Mouse (Mus musculus): ENCODE results near the gene Hoxd8. TPM values are rescaled to one million over a fixed set of nuclear protein-coding genes. Genes with fewer than 3 reads are reported as not detected.

Gene Hoxd8
- total RNA-seq, 2 experiments from 2014 or later: 23.9 to 35.9 TPM

GRCm38 (mm10) chr2:74714156-74714789 lies 9.9 kb downstream of the Hoxd8 start:
- DNase-seq: peak in 1 of 2 experiments; percentile 47

- peak; percentile 80 to 85 for DNase-seq
These were observed 10.5 kb downstream of the Hoxd8 start for GRCm38 (mm10) chr2:74714881-74715280.

- DNase-seq: peak; percentile 95 to 96
These were observed 11.3 kb downstream of the Hoxd8 start for GRCm38 (mm10) chr2:74715504-74716241.

- no peak for DNase-seq
These were observed 16.0 kb downstream of the Hoxd8 start for GRCm38 (mm10) chr2:74720384-74720783.

- DNase-seq: no peak
These were observed 16.6 kb downstream of the Hoxd8 start for GRCm38 (mm10) chr2:74720955-74721491.

DNA sequence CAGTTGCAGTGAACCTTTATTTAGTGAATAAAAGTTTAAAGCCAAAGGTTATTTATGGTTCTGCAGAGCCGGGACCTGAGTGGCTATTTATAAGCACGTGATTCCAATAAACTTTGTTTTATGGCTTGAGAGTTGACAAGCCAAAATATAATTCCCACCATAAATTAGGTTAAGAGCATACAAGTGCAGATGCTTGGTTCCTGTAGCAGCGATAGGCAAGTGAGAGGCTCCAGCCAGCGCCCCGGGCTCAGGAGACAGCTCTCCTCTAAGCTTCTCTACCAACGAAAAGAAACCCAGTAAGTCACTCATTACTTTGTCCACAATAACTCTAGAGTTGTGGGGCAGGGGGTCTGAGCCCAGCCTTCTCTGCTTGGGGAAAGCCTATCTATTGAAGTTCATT lies 17.5 kb downstream of the Hoxd8 start:
- DNase-seq: no peak

DNA sequence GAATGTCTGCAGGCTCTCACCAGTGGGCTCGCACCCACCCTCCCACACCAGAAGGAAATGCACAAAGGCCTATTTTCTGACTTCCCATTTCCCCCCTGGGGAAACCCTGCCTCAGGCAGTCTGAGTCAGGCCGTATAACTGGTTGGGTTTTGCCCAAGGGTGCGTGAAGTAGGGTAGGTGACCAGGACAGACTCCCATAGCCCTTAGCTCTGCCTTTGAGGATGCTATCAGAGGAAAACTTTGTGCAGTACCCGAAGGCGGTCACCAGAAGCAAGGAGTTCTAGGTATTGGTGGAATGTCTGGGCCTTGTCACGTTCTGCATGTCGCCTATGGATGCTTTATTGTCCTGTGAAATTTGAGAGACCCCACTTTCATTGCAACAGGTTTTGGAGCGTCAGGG lies 18.5 kb downstream of the Hoxd8 start:
- DNase-seq: no peak

DNA sequence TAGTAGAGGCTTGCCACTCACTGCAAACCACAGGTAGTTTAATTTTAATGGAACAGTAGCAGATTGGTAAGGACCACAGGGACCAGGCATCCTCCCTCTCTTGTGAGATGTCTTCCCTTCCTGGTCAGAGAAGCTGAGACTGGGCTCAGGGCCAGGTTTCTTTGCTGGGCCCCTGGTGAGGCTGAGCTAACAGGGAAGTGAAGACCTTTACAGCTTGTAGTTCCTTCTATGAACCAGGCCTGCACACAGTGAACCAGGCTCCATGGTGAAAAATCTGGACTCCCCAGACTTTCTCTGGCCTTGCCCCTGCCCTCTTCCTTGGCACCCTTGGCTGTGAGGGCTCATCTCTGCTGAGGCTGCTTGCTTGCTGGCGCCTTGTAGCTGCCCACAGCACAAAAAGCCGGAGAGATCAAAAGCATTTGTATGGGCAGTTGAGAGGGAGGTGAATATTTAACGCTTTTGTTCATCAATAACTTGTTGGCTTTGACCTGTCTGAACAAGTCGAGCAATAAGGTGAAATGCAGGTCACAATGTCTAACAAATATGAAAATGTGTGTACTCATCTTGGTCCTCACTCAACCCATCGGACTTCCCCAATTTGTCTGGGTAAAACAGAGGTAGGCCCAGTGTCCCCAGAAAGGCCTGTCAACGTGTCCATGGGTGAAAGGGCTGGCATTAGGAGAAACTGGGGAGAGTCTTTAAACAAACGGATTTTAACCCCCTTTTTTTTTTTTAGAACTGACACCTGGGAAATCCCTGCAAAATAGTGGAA lies 20.0 kb downstream of the Hoxd8 start:
- DNase-seq: peak in 1 of 2 experiments; percentile 44

DNA sequence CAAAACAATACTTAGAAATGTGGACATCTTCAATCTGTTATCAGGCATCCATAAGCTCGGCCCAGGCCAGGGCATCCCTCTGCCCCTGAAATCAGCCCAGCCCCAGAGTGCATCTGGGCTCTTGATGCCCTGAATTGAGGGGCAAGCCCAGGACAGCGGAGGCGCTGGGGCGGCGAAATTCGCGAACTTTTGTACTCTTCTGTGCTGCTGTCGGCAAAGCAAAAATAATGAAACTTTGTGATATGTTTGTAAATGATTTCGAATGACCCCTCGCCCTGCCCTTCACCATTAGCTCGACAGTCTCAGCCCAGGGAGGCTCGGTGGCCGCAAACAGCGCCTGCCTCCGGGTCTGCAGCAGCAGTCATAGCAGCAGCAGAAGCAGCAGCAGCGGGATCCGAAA lies 20.8 kb downstream of the Hoxd8 start:
- DNase-seq: no peak

DNA sequence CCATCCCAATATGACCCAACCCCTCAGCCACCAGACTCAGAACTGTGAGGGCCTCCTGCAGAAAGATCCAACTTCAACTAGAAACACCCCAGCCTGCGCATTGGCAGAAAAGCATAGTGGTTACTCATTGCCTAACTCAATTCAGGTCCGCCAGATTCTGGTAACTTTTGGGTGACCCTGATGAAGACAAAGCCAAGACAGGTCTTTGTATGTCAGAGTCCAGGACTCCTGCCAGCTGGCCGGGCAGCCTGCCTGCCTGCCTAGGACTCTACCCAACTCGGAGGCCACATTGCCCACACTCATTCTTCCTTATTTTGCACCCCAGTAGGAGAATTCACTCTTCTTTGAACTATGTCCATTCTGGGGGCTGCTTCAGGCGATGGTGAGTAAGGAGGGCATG lies 22.1 kb downstream of the Hoxd8 start, which contains the start of gene Gm28230:
Gene Gm28230, plus strand, starts transcription at position 178 of the 400 bp plus-strand sequence.
- DNase-seq: peak; percentile 54 to 63

- DNase-seq: no peak
These were observed 22.7 kb downstream of the Hoxd8 start for GRCm38 (mm10) chr2:74726973-74727639.

DNA sequence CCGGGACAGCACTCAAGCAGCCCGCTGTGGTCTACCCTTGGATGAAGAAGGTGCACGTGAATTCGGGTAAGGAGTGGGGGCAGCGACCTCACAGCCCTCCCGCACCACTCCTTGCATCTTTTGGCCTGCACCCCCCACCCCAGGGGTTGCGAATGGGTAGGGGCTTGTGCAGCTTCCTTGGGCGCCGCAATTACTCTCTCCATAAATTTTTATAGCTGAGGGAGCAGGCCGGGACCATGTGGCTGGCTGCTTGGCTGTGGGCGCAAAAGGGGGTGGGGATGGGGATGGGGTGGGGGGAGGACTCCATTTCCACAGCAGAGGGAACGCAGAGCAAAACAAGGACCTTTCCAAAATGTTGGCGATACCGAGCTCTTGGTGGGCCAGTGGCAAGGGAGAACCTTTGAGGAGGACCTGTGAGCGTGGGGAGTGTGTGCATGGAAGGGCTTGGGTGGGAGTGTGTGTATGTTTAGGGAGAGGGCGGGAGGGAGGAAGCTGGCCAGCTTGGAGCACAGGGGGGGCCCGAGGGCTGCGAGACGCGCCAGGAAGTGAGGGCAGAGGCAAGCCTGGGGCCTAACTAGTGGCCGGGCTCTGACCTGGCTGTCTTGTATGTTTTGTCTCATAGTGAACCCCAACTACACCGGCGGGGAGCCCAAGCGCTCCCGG lies 23.4 kb downstream of the Hoxd8 start:
- DNase-seq: no peak

DNA sequence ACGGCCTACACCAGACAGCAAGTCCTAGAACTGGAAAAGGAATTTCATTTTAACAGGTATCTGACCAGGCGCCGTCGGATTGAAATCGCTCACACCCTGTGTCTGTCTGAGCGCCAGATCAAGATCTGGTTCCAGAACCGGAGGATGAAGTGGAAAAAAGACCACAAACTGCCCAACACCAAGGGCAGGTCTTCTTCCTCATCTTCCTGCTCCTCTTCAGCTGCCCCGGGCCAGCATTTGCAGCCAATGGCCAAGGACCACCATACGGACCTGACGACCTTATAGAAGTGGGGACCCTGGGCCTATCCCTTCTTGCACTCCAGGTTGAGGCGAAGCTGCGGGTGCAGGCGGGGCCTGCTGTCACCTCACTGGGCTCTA lies 23.9 kb downstream of the Hoxd8 start:
- DNase-seq: no peak

GRCm38 (mm10) chr2:74730331-74730730 lies 25.9 kb downstream of the Hoxd8 start:
- no peak for DNase-seq

- no peak for DNase-seq
These were observed 26.6 kb downstream of the Hoxd8 start for GRCm38 (mm10) chr2:74731055-74731454.

GRCm38 (mm10) chr2:74731799-74732512 lies 27.5 kb downstream of the Hoxd8 start:
- DNase-seq: no peak

- DNase-seq: no peak
These were observed 28.3 kb downstream of the Hoxd8 start for GRCm38 (mm10) chr2:74732513-74733316.

DNA sequence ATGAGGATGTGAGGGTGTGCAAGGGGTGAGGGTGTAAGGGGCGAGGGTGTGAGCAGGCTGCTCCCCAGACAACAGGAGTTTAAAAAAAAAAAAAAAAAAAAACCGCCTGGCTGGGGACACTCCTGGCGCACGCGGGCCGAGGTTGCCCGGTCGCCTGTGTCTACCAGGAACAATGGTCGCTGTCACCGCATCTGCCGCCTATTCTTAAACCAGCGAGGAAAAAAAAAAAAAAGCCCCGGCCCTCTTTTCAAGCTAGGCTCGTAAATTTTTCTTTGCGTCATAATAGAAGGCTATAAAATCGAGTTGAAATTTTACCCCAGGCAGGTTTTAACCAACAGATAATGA lies 28.9 kb downstream of the Hoxd8 start:
- no peak for DNase-seq

- no peak for DNase-seq
These were observed 29.4 kb downstream of the Hoxd8 start for GRCm38 (mm10) chr2:74733765-74734164.

GRCm38 (mm10) chr2:74734451-74734850 lies 30.0 kb downstream of the Hoxd8 start:
- DNase-seq: no peak
